Mouse (Mus musculus): ENCODE results near the gene Pnpla6. TPM values are rescaled to one million over a fixed set of nuclear protein-coding genes. Genes with fewer than 3 reads are reported as not detected.
A peak's percentile ranks its signal among the peaks of the same experiment; 100 is the strongest.

Pnpla6 gene
- total RNA-seq (2014; rRNA removed) (42.6 and 56.4 TPM in 2 replicates), polyA plus RNA-seq (2015; fragmentation: Nextera tagmentation; extraction: Ambion mirVana) (22.2 and 26.3 TPM in 2 replicates)

- Histone ChIP-seq H3K27me3 (ENCODE audit: insufficient read depth, low read length) (no peaks in the 10 kb centered on the region), H3K9ac (peak within 1 kb of the TSS; percentile 64), H3K4me1 (ENCODE audit: insufficient read depth) (peaks cover 6% of the 10 kb centered on the region; the same call in 1 of the 2 replicates), H3K9me3 (ENCODE audit: low read length) (no peaks in the 10 kb centered on the region), H3K4me2 (ENCODE audit: low read depth) (peak within 1 kb of the TSS; percentile 93), H3K36me3 (ENCODE audit: insufficient read depth) (peaks cover 25% of the 10 kb centered on the region), H3K27ac (ENCODE audit: low read depth, low read length) (peak within 1 kb of the TSS; percentile 77), H3K4me3 (ENCODE audit: low read depth, low read length) (peak within 1 kb of the TSS; percentile 62)
- ATAC-seq (peak; percentile 79), DNase-seq (peak; percentile 87)
- TF ChIP-seq CTCF (IDR thresholded peaks at IDR 0.05; ENCODE audit: low read depth) = no peak
- WGBS = under 1% methylated on average over 25 of the region's 25 CpGs
Observed at GRCm38 (mm10) chr8:3515260-3515671, at the start of gene Pnpla6. Pnpla6 (plus strand) TSS chr8:3515384.

GRCm38 (mm10) chr8:3467006-3467885 lies 47.9 kb upstream of the Pnpla6 start, which contains the start of gene Pex11g:
Pex11g (minus strand) TSS chr8:3467680.
- Histone ChIP-seq H3K9ac (peak within 1 kb of the TSS; percentile 34), H3K4me3 (ENCODE audit: low read depth, low read length) (peak within 1 kb of the TSS; percentile 42), H3K27ac (ENCODE audit: low read depth, low read length) (peak within 1 kb of the TSS; percentile 48), H3K9me3 (ENCODE audit: low read length) (no peaks in the 10 kb centered on the region), H3K4me2 (ENCODE audit: low read depth) (peak within 1 kb of the TSS; percentile 68), H3K36me3 (ENCODE audit: insufficient read depth) (no peaks in the 10 kb centered on the region), H3K27me3 (ENCODE audit: insufficient read depth, low read length) (no peaks in the 10 kb centered on the region), H3K4me1 (ENCODE audit: insufficient read depth) (no peaks in the 10 kb centered on the region)
- WGBS = 9% methylated on average over 32 of the region's 32 CpGs
- ATAC-seq (peak; percentile 89), DNase-seq (peak; percentile 90)
- TF ChIP-seq CTCF (IDR thresholded peaks at IDR 0.05; ENCODE audit: low read depth) = no peak

GRCm38 (mm10) chr8:3467886-3468545 lies 47.2 kb upstream of the Pnpla6 start:
- Histone ChIP-seq H3K27ac (ENCODE audit: low read depth, low read length) (peak overlapping the region; percentile 48), H3K9ac (peak overlapping the region; percentile 34; the same call in 1 of the 2 replicates), H3K9me3 (ENCODE audit: low read length) (no peaks in the 10 kb centered on the region), H3K4me3 (ENCODE audit: low read depth, low read length) (peak overlapping the region; percentile 42), H3K4me1 (ENCODE audit: insufficient read depth) (no peaks in the 10 kb centered on the region), H3K4me2 (ENCODE audit: low read depth) (peak overlapping the region; percentile 68), H3K27me3 (ENCODE audit: insufficient read depth, low read length) (no peaks in the 10 kb centered on the region), H3K36me3 (ENCODE audit: insufficient read depth) (no peaks in the 10 kb centered on the region)
- WGBS = 50% methylated on average over 9 of the region's 9 CpGs
- DNase-seq (no peak), ATAC-seq (peak; percentile 12)
- TF ChIP-seq CTCF (IDR thresholded peaks at IDR 0.05; ENCODE audit: low read depth) = no peak

- DNase-seq (no peak), ATAC-seq (no peak)
- Histone ChIP-seq H3K9ac (no peak overlapping the region), H3K36me3 (ENCODE audit: insufficient read depth) (no peaks in the 10 kb centered on the region), H3K4me3 (ENCODE audit: low read depth, low read length) (no peak overlapping the region), H3K4me1 (ENCODE audit: insufficient read depth) (no peaks in the 10 kb centered on the region), H3K4me2 (ENCODE audit: low read depth) (no peak overlapping the region), H3K27ac (ENCODE audit: low read depth, low read length) (no peak overlapping the region), H3K27me3 (ENCODE audit: insufficient read depth, low read length) (no peaks in the 10 kb centered on the region), H3K9me3 (ENCODE audit: low read length) (no peaks in the 10 kb centered on the region)
- no peak for TF ChIP-seq CTCF (IDR thresholded peaks at IDR 0.05; ENCODE audit: low read depth)
- WGBS = 91% methylated on average over 1 of the region's 1 CpGs
Observed at GRCm38 (mm10) chr8:3468838-3469237, 46.3 kb upstream of the Pnpla6 start.

- H3K36me3 ChIP-seq (ENCODE audit: insufficient read depth) = no peaks in the 10 kb centered on the region
- no peak within 1 kb of the TSS for H3K4me3 ChIP-seq (ENCODE audit: low read depth, low read length)
- no peak for ATAC-seq
- no peak within 1 kb of the TSS for H3K9ac ChIP-seq
- H3K4me1 ChIP-seq (ENCODE audit: insufficient read depth) = no peaks in the 10 kb centered on the region
- no peak within 1 kb of the TSS for H3K27ac ChIP-seq (ENCODE audit: low read depth, low read length)
- H3K4me2 ChIP-seq (ENCODE audit: low read depth) = no peak within 1 kb of the TSS
- no peak for DNase-seq
- TF ChIP-seq CTCF (IDR thresholded peaks at IDR 0.05; ENCODE audit: low read depth) = no peak
- H3K9me3 ChIP-seq (ENCODE audit: low read length) = no peaks in the 10 kb centered on the region
- no peaks in the 10 kb centered on the region for H3K27me3 ChIP-seq (ENCODE audit: insufficient read depth, low read length)
Observed at GRCm38 (mm10) chr8:3470562-3470961, 44.6 kb upstream of the Pnpla6 start, which contains the start of gene Tex45. Tex45 (plus strand) TSS chr8:3470862.

- H3K27ac ChIP-seq (ENCODE audit: low read depth, low read length) = no peak overlapping the region
- H3K4me2 ChIP-seq (ENCODE audit: low read depth) = peak overlapping the region; percentile 47
- WGBS = 37% methylated on average over 37 of the region's 37 CpGs
- H3K4me1 ChIP-seq (ENCODE audit: insufficient read depth) = no peaks in the 10 kb centered on the region
- no peak for TF ChIP-seq CTCF (IDR thresholded peaks at IDR 0.05; ENCODE audit: low read depth)
- no peaks in the 10 kb centered on the region for H3K9me3 ChIP-seq (ENCODE audit: low read length)
- ATAC-seq (peak; percentile 74), DNase-seq (peak; percentile 57)
- H3K4me3 ChIP-seq (ENCODE audit: low read depth, low read length) = peak overlapping the region; percentile 27
- H3K9ac ChIP-seq = peak overlapping the region; percentile 26; the same call in 1 of the 2 replicates
- H3K27me3 ChIP-seq (ENCODE audit: insufficient read depth, low read length) = no peaks in the 10 kb centered on the region
- H3K36me3 ChIP-seq (ENCODE audit: insufficient read depth) = no peaks in the 10 kb centered on the region
Observed at GRCm38 (mm10) chr8:3475715-3476429, 39.3 kb upstream of the Pnpla6 start.
